In genomic region chr1:33620091-33620788, GRCm38 (mm10) we compare ENCODE assay signal across 13 mouse cellular contexts.
"Had no signal": no experiment of that assay in that cellular context is flagged by ENCODE, and none has a peak within 500 bp of the region (broad histone marks: within the 10 kb centered on the region; RNA-seq: fewer than 3 reads in every experiment).

No protein-coding gene starts in this region.

- H3K4me3 ChIP-seq: limb, embryonic 12.5 days; lung, embryonic 15.5 days; megakaryocyte, embryonic 14.5 days; midbrain, embryonic 13.5 days; myocyte; neural tube, embryonic 12.5 days had no signal

- H3K9ac ChIP-seq: limb, embryonic 12.5 days; lung, embryonic 15.5 days; midbrain, embryonic 13.5 days; neural tube, embryonic 12.5 days had no signal

- H3K4me2 ChIP-seq: limb, embryonic 12.5 days; lung, embryonic 15.5 days; midbrain, embryonic 13.5 days; neural tube, embryonic 12.5 days had no signal

- H3K27me3 ChIP-seq: limb, embryonic 12.5 days; lung, embryonic 15.5 days; megakaryocyte, embryonic 14.5 days; midbrain, embryonic 13.5 days; neural tube, embryonic 12.5 days had no signal

- H3K36me3 ChIP-seq: neural tube, embryonic 12.5 days had no signal

- ATAC-seq: intestine, embryonic 16.5 days; midbrain, embryonic 13.5 days had no signal

- H3K4me1 ChIP-seq: limb, embryonic 12.5 days; lung, embryonic 15.5 days; midbrain, embryonic 13.5 days; neural tube, embryonic 12.5 days had no signal

- H3K27ac ChIP-seq: limb, embryonic 12.5 days; lung, embryonic 15.5 days; macrophage; midbrain, embryonic 13.5 days; neural tube, embryonic 12.5 days; stomach, postnatal 0 days had no signal

- DNase-seq: kidney, adult 2 months; kidney, postnatal 25 days; lung, postnatal 14 days; thymus, postnatal 14 days had no signal

- H3K9me3 ChIP-seq: limb, embryonic 12.5 days; lung, embryonic 15.5 days; megakaryocyte, embryonic 14.5 days; midbrain, embryonic 13.5 days; neural tube, embryonic 12.5 days had no signal
